Comparison of ENCODE assay signal across 15 mouse cellular contexts in genomic region chr1:143879622-143880021, GRCm38 (mm10).
"Had no signal": no experiment of that assay in that cellular context is flagged by ENCODE, and none has a peak within 500 bp of the region (broad histone marks: within the 10 kb centered on the region; RNA-seq: fewer than 3 reads in every experiment).

No protein-coding gene starts in this region.

- H3K9me3 ChIP-seq: limb, embryonic 15.5 days; megakaryocyte, embryonic 14.5 days; midbrain, embryonic 12.5 days; neural tube, embryonic 13.5 days; stomach, embryonic 15.5 days had no signal

- H3K36me3 ChIP-seq: limb, embryonic 15.5 days; midbrain, embryonic 12.5 days; neural tube, embryonic 13.5 days; stomach, embryonic 15.5 days had no signal

- H3K4me3 ChIP-seq: left cerebral cortex, adult 2 months; limb, embryonic 15.5 days; megakaryocyte, embryonic 14.5 days; midbrain, embryonic 12.5 days; neural tube, embryonic 13.5 days; stomach, embryonic 15.5 days had no signal

- H3K4me1 ChIP-seq: limb, embryonic 15.5 days; midbrain, embryonic 12.5 days; neural tube, embryonic 13.5 days; stomach, embryonic 15.5 days had no signal

- H3K9ac ChIP-seq: limb, embryonic 15.5 days; lung, embryonic 14.5 days; midbrain, embryonic 12.5 days; neural tube, embryonic 13.5 days; stomach, embryonic 15.5 days had no signal

- DNase-seq: kidney, adult 18-20 months; kidney, postnatal 10 days; kidney, postnatal 4 days; lung, embryonic 14.5 days; lung, postnatal 10 days; lung, postnatal 4 days; right cerebral cortex, postnatal 14 days; thymus, postnatal 36 days had no signal

- H3K27me3 ChIP-seq: limb, embryonic 15.5 days; megakaryocyte, embryonic 14.5 days; midbrain, embryonic 12.5 days; neural tube, embryonic 13.5 days; stomach, embryonic 15.5 days had no signal

- ATAC-seq: midbrain, embryonic 16.5 days had no signal

- H3K4me2 ChIP-seq: limb, embryonic 15.5 days; lung, embryonic 14.5 days; midbrain, embryonic 12.5 days; neural tube, embryonic 13.5 days; stomach, embryonic 15.5 days had no signal

- H3K27ac ChIP-seq: left cerebral cortex, adult 2 months; limb, embryonic 15.5 days; midbrain, embryonic 12.5 days; neural tube, embryonic 13.5 days; stomach, embryonic 15.5 days had no signal
